Mouse (Mus musculus): Measurements from ENCODE around the gene Gstp3. TPM values are rescaled to one million over a fixed set of nuclear protein-coding genes. Genes with fewer than 3 reads are reported as not detected.

Gene Gstp3
- not detected in 2 replicates for total RNA-seq (2014; rRNA removed)
- polyA plus RNA-seq (2015; fragmentation: Nextera tagmentation; extraction: Ambion mirVana) = not detected in 2 replicates

GRCm38 (mm10) chr19:4059069-4059740, at the start of gene Gstp3:
Gstp3 (minus strand) TSS chr19:4059569.
- DNase-seq = no peak
- Histone ChIP-seq H3K9ac (no peak within 1 kb of the TSS), H3K27me3 (ENCODE audit: insufficient read depth, low read length) (no peaks in the 10 kb centered on the region), H3K9me3 (ENCODE audit: low read length) (no peaks in the 10 kb centered on the region), H3K4me1 (ENCODE audit: insufficient read depth) (no peaks in the 10 kb centered on the region), H3K4me2 (ENCODE audit: low read depth) (no peak within 1 kb of the TSS), H3K27ac (ENCODE audit: low read depth, low read length) (no peak within 1 kb of the TSS), H3K4me3 (ENCODE audit: low read depth, low read length) (no peak within 1 kb of the TSS), H3K36me3 (ENCODE audit: insufficient read depth) (no peaks in the 10 kb centered on the region)
- TF ChIP-seq CTCF (IDR thresholded peaks at IDR 0.05; ENCODE audit: low read depth) = no peak
- no peak for ATAC-seq
- WGBS = 81% methylated on average over 15 of the region's 15 CpGs

- WGBS = 91% methylated on average over 9 of the region's 9 CpGs
- Histone ChIP-seq H3K4me3 (ENCODE audit: low read depth, low read length) (no peak overlapping the region), H3K4me2 (ENCODE audit: low read depth) (no peak overlapping the region), H3K36me3 (ENCODE audit: insufficient read depth) (peaks cover 66% of the 10 kb centered on the region), H3K4me1 (ENCODE audit: insufficient read depth) (no peaks in the 10 kb centered on the region), H3K27me3 (ENCODE audit: insufficient read depth, low read length) (no peaks in the 10 kb centered on the region), H3K27ac (ENCODE audit: low read depth, low read length) (no peak overlapping the region), H3K9ac (no peak overlapping the region), H3K9me3 (ENCODE audit: low read length) (no peaks in the 10 kb centered on the region)
- TF ChIP-seq CTCF (IDR thresholded peaks at IDR 0.05; ENCODE audit: low read depth) = no peak
- ATAC-seq = no peak
- DNase-seq = no peak
These were observed 49.2 kb upstream of the Gstp3 start for GRCm38 (mm10) chr19:4108535-4108934.

GRCm38 (mm10) chr19:4106654-4107053, 47.3 kb upstream of the Gstp3 start:
- no peak overlapping the region for H3K27ac ChIP-seq (ENCODE audit: low read depth, low read length)
- peaks cover 56% of the 10 kb centered on the region for H3K36me3 ChIP-seq (ENCODE audit: insufficient read depth)
- no peak overlapping the region for H3K4me2 ChIP-seq (ENCODE audit: low read depth)
- no peak overlapping the region for H3K9ac ChIP-seq
- no peaks in the 10 kb centered on the region for H3K27me3 ChIP-seq (ENCODE audit: insufficient read depth, low read length)
- WGBS = 93% methylated on average over 14 of the region's 14 CpGs
- TF ChIP-seq CTCF (IDR thresholded peaks at IDR 0.05; ENCODE audit: low read depth) = no peak
- ATAC-seq (no peak), DNase-seq (no peak)
- no peak overlapping the region for H3K4me3 ChIP-seq (ENCODE audit: low read depth, low read length)
- no peaks in the 10 kb centered on the region for H3K4me1 ChIP-seq (ENCODE audit: insufficient read depth)
- H3K9me3 ChIP-seq (ENCODE audit: low read length) = no peaks in the 10 kb centered on the region

GRCm38 (mm10) chr19:4104675-4105194, 45.4 kb upstream of the Gstp3 start:
- no peaks in the 10 kb centered on the region for H3K27me3 ChIP-seq (ENCODE audit: insufficient read depth, low read length)
- ATAC-seq = no peak
- 0 out of 2 replicates have a peak, but pooled peaks cover 7% of the 10 kb centered on the region for H3K4me1 ChIP-seq (ENCODE audit: insufficient read depth)
- no peak overlapping the region for H3K4me3 ChIP-seq (ENCODE audit: low read depth, low read length)
- no peak for DNase-seq
- 94% methylated on average over 16 of the region's 16 CpGs for WGBS
- no peaks in the 10 kb centered on the region for H3K9me3 ChIP-seq (ENCODE audit: low read length)
- H3K36me3 ChIP-seq (ENCODE audit: insufficient read depth) = peaks cover 44% of the 10 kb centered on the region
- no peak overlapping the region for H3K27ac ChIP-seq (ENCODE audit: low read depth, low read length)
- no peak for TF ChIP-seq CTCF (IDR thresholded peaks at IDR 0.05; ENCODE audit: low read depth)
- no peak overlapping the region for H3K9ac ChIP-seq
- no peak overlapping the region for H3K4me2 ChIP-seq (ENCODE audit: low read depth)

GRCm38 (mm10) chr19:4103792-4104191, 44.4 kb upstream of the Gstp3 start:
- ATAC-seq (no peak), DNase-seq (no peak)
- Histone ChIP-seq H3K4me2 (ENCODE audit: low read depth) (no peak overlapping the region), H3K9ac (no peak overlapping the region), H3K27me3 (ENCODE audit: insufficient read depth, low read length) (no peaks in the 10 kb centered on the region), H3K36me3 (ENCODE audit: insufficient read depth) (peaks cover 44% of the 10 kb centered on the region), H3K9me3 (ENCODE audit: low read length) (no peaks in the 10 kb centered on the region), H3K4me1 (ENCODE audit: insufficient read depth) (0 out of 2 replicates have a peak, but pooled peaks cover 7% of the 10 kb centered on the region), H3K4me3 (ENCODE audit: low read depth, low read length) (no peak overlapping the region), H3K27ac (ENCODE audit: low read depth, low read length) (no peak overlapping the region)
- WGBS = 87% methylated on average over 3 of the region's 3 CpGs
- TF ChIP-seq CTCF (IDR thresholded peaks at IDR 0.05; ENCODE audit: low read depth) = no peak

GRCm38 (mm10) chr19:4103294-4103693, 43.9 kb upstream of the Gstp3 start:
- no peaks in the 10 kb centered on the region for H3K9me3 ChIP-seq (ENCODE audit: low read length)
- no peak overlapping the region for H3K9ac ChIP-seq
- H3K36me3 ChIP-seq (ENCODE audit: insufficient read depth) = peaks cover 41% of the 10 kb centered on the region
- H3K4me3 ChIP-seq (ENCODE audit: low read depth, low read length) = no peak overlapping the region
- DNase-seq (no peak), ATAC-seq (no peak)
- no peaks in the 10 kb centered on the region for H3K27me3 ChIP-seq (ENCODE audit: insufficient read depth, low read length)
- no peak overlapping the region for H3K27ac ChIP-seq (ENCODE audit: low read depth, low read length)
- 95% methylated on average over 18 of the region's 18 CpGs for WGBS
- no peak overlapping the region for H3K4me2 ChIP-seq (ENCODE audit: low read depth)
- TF ChIP-seq CTCF (IDR thresholded peaks at IDR 0.05; ENCODE audit: low read depth) = no peak
- 0 out of 2 replicates have a peak, but pooled peaks cover 7% of the 10 kb centered on the region for H3K4me1 ChIP-seq (ENCODE audit: insufficient read depth)

GRCm38 (mm10) chr19:4102626-4103025, 43.3 kb upstream of the Gstp3 start:
- no peak for DNase-seq
- Histone ChIP-seq H3K27me3 (ENCODE audit: insufficient read depth, low read length) (no peaks in the 10 kb centered on the region), H3K4me3 (ENCODE audit: low read depth, low read length) (no peak overlapping the region), H3K27ac (ENCODE audit: low read depth, low read length) (no peak overlapping the region), H3K4me2 (ENCODE audit: low read depth) (no peak overlapping the region), H3K36me3 (ENCODE audit: insufficient read depth) (peaks cover 34% of the 10 kb centered on the region), H3K9me3 (ENCODE audit: low read length) (no peaks in the 10 kb centered on the region), H3K9ac (no peak overlapping the region), H3K4me1 (ENCODE audit: insufficient read depth) (0 out of 2 replicates have a peak, but pooled peaks cover 7% of the 10 kb centered on the region)
- 96% methylated on average over 12 of the region's 12 CpGs for WGBS
- ATAC-seq = no peak
- no peak for TF ChIP-seq CTCF (IDR thresholded peaks at IDR 0.05; ENCODE audit: low read depth)

Data from forebrain, postnatal 0 days (tissue).